ENCODE assay signal across 21 mouse cellular contexts in genomic region chr13:34456051-34456450, GRCm38 (mm10).
A peak's percentile ranks its signal among the peaks of the same experiment; 100 is the strongest.
DNase-seq lines count a peak whose midpoint lies in the region; ATAC-seq lines count a peak whose summit lies in the region.
"Had no signal": no experiment of that assay in that cellular context is flagged by ENCODE, and none has a peak within 500 bp of the region (broad histone marks: within the 10 kb centered on the region; RNA-seq: fewer than 3 reads in every experiment).

No protein-coding gene starts in this region.

- no peaks in the 10 kb centered on the region for H3K27me3 ChIP-seq in heart, embryonic 15.5 days
- H3K27me3 ChIP-seq in heart, embryonic 12.5 days (replicated peaks) = no peaks in the 10 kb centered on the region
- no peaks in the 10 kb centered on the region for H3K27me3 ChIP-seq in kidney, embryonic 14.5 days (ENCODE audit: control insufficient read depth, insufficient read depth, low read length)
- no peaks in the 10 kb centered on the region for H3K27me3 ChIP-seq in limb, embryonic 13.5 days
- H3K27me3 ChIP-seq in limb, embryonic 10.5 days (ENCODE audit: low read depth, poor library complexity, severe bottlenecking) = no peaks in the 10 kb centered on the region
- H3K27me3 ChIP-seq in intestine, embryonic 16.5 days (replicated peaks; ENCODE audit: control insufficient read depth, insufficient read depth, low read length) = no peaks in the 10 kb centered on the region
- H3K27me3 ChIP-seq: CH12.LX; embryonic facial prominence, embryonic 13.5 days; forebrain, embryonic 12.5 days; Patski had no signal

- H3K36me3 ChIP-seq in heart, embryonic 15.5 days = no peaks in the 10 kb centered on the region
- no peaks in the 10 kb centered on the region for H3K36me3 ChIP-seq in heart, embryonic 12.5 days
- H3K36me3 ChIP-seq in kidney, embryonic 14.5 days (ENCODE audit: control insufficient read depth, insufficient read depth, low read length) = no peaks in the 10 kb centered on the region
- no peaks in the 10 kb centered on the region for H3K36me3 ChIP-seq in limb, embryonic 13.5 days
- H3K36me3 ChIP-seq in limb, embryonic 10.5 days = no peaks in the 10 kb centered on the region
- H3K36me3 ChIP-seq in intestine, embryonic 16.5 days (ENCODE audit: control insufficient read depth, insufficient read depth, low read length) = no peaks in the 10 kb centered on the region
- H3K36me3 ChIP-seq: embryonic facial prominence, embryonic 13.5 days; forebrain, embryonic 12.5 days; hindbrain, embryonic 10.5 days had no signal

- H3K9ac ChIP-seq in heart, embryonic 15.5 days = no peak overlapping the region
- H3K9ac ChIP-seq in heart, embryonic 12.5 days = no peak overlapping the region
- no peak overlapping the region for H3K9ac ChIP-seq in kidney, embryonic 14.5 days (ENCODE audit: low read depth, low read length)
- no peak overlapping the region for H3K9ac ChIP-seq in limb, embryonic 13.5 days
- H3K9ac ChIP-seq in intestine, embryonic 16.5 days (ENCODE audit: low read depth, low read length) = no peak overlapping the region
- H3K9ac ChIP-seq: embryonic facial prominence, embryonic 13.5 days; forebrain, embryonic 12.5 days; hindbrain, embryonic 14.5 days had no signal

- no peak for DNase-seq in kidney, adult 9 months
- no peak for DNase-seq in limb, embryonic 10.5 days (ENCODE audit: low spot score)
- no peak for DNase-seq in embryo, embryonic 9.5 days (ENCODE audit: extremely low spot score)
- DNase-seq: adrenal gland, postnatal 14 days; cerebellum, adult 11-12 months; cerebellum, adult 9-10 months; cerebellum, postnatal 25 days; gastrocnemius, postnatal 10 days had no signal

- peaks cover 4% of the 10 kb centered on the region; the same call in 1 of the 2 replicates for H3K4me1 ChIP-seq in heart, embryonic 15.5 days (replicated peaks)
- H3K4me1 ChIP-seq in heart, embryonic 12.5 days (replicated peaks) = peaks cover 4% of the 10 kb centered on the region
- H3K4me1 ChIP-seq in kidney, embryonic 14.5 days (ENCODE audit: control insufficient read depth, insufficient read depth, low read length) = no peaks in the 10 kb centered on the region
- no peaks in the 10 kb centered on the region for H3K4me1 ChIP-seq in limb, embryonic 13.5 days
- H3K4me1 ChIP-seq in limb, embryonic 10.5 days = no peaks in the 10 kb centered on the region
- peaks cover 4% of the 10 kb centered on the region; the same call in 1 of the 2 replicates for H3K4me1 ChIP-seq in intestine, embryonic 16.5 days (ENCODE audit: control insufficient read depth, insufficient read depth, low read length)
- H3K4me1 ChIP-seq: embryonic facial prominence, embryonic 13.5 days; forebrain, embryonic 12.5 days had no signal

- H3K4me3 ChIP-seq in heart, embryonic 15.5 days = no peak overlapping the region
- no peak overlapping the region for H3K4me3 ChIP-seq in heart, embryonic 12.5 days
- H3K4me3 ChIP-seq in kidney, embryonic 14.5 days (ENCODE audit: low read length) = no peak overlapping the region
- H3K4me3 ChIP-seq in limb, embryonic 13.5 days = no peak overlapping the region
- H3K4me3 ChIP-seq in limb, embryonic 10.5 days = no peak overlapping the region
- no peak overlapping the region for H3K4me3 ChIP-seq in intestine, embryonic 16.5 days (ENCODE audit: low read length)
- H3K4me3 ChIP-seq: embryonic facial prominence, embryonic 13.5 days; forebrain, embryonic 12.5 days; hindbrain, embryonic 10.5 days had no signal

- H3K27ac ChIP-seq in heart, embryonic 15.5 days = no peak overlapping the region
- H3K27ac ChIP-seq in heart, embryonic 12.5 days (ENCODE audit: poor library complexity, severe bottlenecking) = no peak overlapping the region
- H3K27ac ChIP-seq in kidney, embryonic 14.5 days (ENCODE audit: low read depth, low read length) = no peak overlapping the region; the same call in 1 of the 2 replicates
- H3K27ac ChIP-seq in limb, embryonic 13.5 days = no peak overlapping the region
- H3K27ac ChIP-seq in limb, embryonic 10.5 days = no peak overlapping the region
- H3K27ac ChIP-seq in intestine, embryonic 16.5 days (ENCODE audit: low read length) = no peak overlapping the region
- H3K27ac ChIP-seq: embryonic facial prominence, embryonic 13.5 days; forebrain, embryonic 12.5 days; hindbrain, embryonic 10.5 days; hindbrain, embryonic 14.5 days had no signal

- H3K9me3 ChIP-seq in heart, embryonic 15.5 days (replicated peaks) = no peaks in the 10 kb centered on the region
- H3K9me3 ChIP-seq in heart, embryonic 12.5 days (replicated peaks) = no peaks in the 10 kb centered on the region
- no peaks in the 10 kb centered on the region for H3K9me3 ChIP-seq in kidney, embryonic 14.5 days (ENCODE audit: control insufficient read depth, low read length)
- H3K9me3 ChIP-seq in limb, embryonic 13.5 days = no peaks in the 10 kb centered on the region
- H3K9me3 ChIP-seq in limb, embryonic 10.5 days (replicated peaks) = no peaks in the 10 kb centered on the region
- H3K9me3 ChIP-seq in intestine, embryonic 16.5 days (ENCODE audit: control insufficient read depth, low read length) = no peaks in the 10 kb centered on the region
- H3K9me3 ChIP-seq: embryonic facial prominence, embryonic 13.5 days; forebrain, embryonic 12.5 days; hindbrain, embryonic 10.5 days had no signal

- no peak overlapping the region for H3K4me2 ChIP-seq in heart, embryonic 15.5 days
- no peak overlapping the region for H3K4me2 ChIP-seq in heart, embryonic 12.5 days
- no peak overlapping the region for H3K4me2 ChIP-seq in kidney, embryonic 14.5 days (replicated peaks; ENCODE audit: low read depth, low read length)
- no peak overlapping the region for H3K4me2 ChIP-seq in limb, embryonic 13.5 days (replicated peaks)
- no peak overlapping the region for H3K4me2 ChIP-seq in intestine, embryonic 16.5 days (ENCODE audit: low read depth, low read length)
- H3K4me2 ChIP-seq: embryonic facial prominence, embryonic 13.5 days; forebrain, embryonic 12.5 days; hindbrain, embryonic 14.5 days had no signal

- 44% methylated on average over 3 of the region's 3 CpGs for whole genome bisulfite sequencing in heart, embryonic 15.5 days
- WGBS in heart, embryonic 12.5 days = 29% methylated on average over 3 of the region's 3 CpGs
- 47% methylated on average over 3 of the region's 3 CpGs for WGBS in kidney, embryonic 14.5 days
- 46% methylated on average over 3 of the region's 3 CpGs for WGBS in limb, embryonic 13.5 days
- 61% methylated on average over 3 of the region's 3 CpGs for WGBS in limb, embryonic 10.5 days
- whole genome bisulfite sequencing in intestine, embryonic 16.5 days = 32% methylated on average over 3 of the region's 3 CpGs

- peak; percentile 31; the same call in 1 of the 2 replicates for ATAC-seq in heart, embryonic 15.5 days (replicated peaks; ENCODE audit: insufficient number of reproducible peaks, insufficient read depth, low FRiP score, low read depth)
- no peak for ATAC-seq in heart, embryonic 12.5 days (ENCODE audit: insufficient number of reproducible peaks, low FRiP score)
- 0 out of 2 replicates have a peak, but pooled peaks have one; percentile 60 for ATAC-seq in kidney, embryonic 14.5 days (ENCODE audit: low FRiP score, low TSS enrichment)
- ATAC-seq in limb, embryonic 13.5 days (ENCODE audit: low FRiP score, low read depth) = peak; percentile 81
- 0 out of 2 replicates have a peak, but pooled peaks have one; percentile 23 for ATAC-seq in intestine, embryonic 16.5 days
- ATAC-seq: activated CD4-positive, CD25-positive, alpha-beta regulatory T cell, adult 4 months; forebrain, embryonic 16.5 days; Patski had no signal
